Mouse (Mus musculus) small intestine, adult 2 months (tissue): ENCODE data around the gene Wbp1.

Source experiments
- CTCF ChIP-seq: fragments of 200-500 bp; IDR thresholded peaks from 2 replicates; pipeline ENCODE4 v1.5.1; 2012; ENCODE audit warnings: low read depth, mild to moderate bottlenecking, control low read depth, inconsistent platforms, low read length, moderate library complexity, mixed read lengths; ENCODE audit not compliant: insufficient replicate concordance, insufficient read length; ENCODE audit errors: extremely low read depth
- POLR2A ChIP-seq: fragments of 200-500 bp; IDR thresholded peaks from 2 replicates; pipeline ENCODE4 v1.6.1; 2012; ENCODE audit warnings: low read depth, mild to moderate bottlenecking, control low read depth, inconsistent platforms, low read length, moderate library complexity

GRCm38 (mm10) chr6:83108762-83109668, 12.3 kb downstream of the Wbp1 start, which contains the start of gene Mrpl53:
- TF ChIP-seq POLR2A = peak; percentile 86
- TF ChIP-seq CTCF = no peak
